Mouse (Mus musculus) CH12.LX (cell line): ENCODE data around the gene Tex14. TPM values are rescaled to one million over a fixed set of nuclear protein-coding genes. Genes with fewer than 3 reads are reported as not detected.
"Not testable (repeated sequence)": the region's sequence is repeated elsewhere in the genome, so short reads cannot be mapped to it uniquely, and the experiment has no call there.

ENCODE experiments used
- DNase-seq: peaks from one replicate; pipeline ENCODE4 v3.0.0-alpha.2; 2013; ENCODE audit errors: extremely low read depth
- H3K27ac ChIP-seq: 2 replicates; pipeline ENCODE4 v1.5.1; 2012; ENCODE audit warnings: low read depth, mild to moderate bottlenecking, control low read depth, moderate library complexity; ENCODE audit not compliant: insufficient read depth
- H3K27me3 ChIP-seq: replicated peaks from 2 replicates; pipeline ENCODE3; 2012; ENCODE audit warnings: inconsistent platforms
- H3K36me3 ChIP-seq, 2 experiments: replicated peaks in 1 of 2; 2 replicates each; pipeline versions ENCODE3 to v1.6.1; 2012; ENCODE audit warnings: inconsistent platforms in 1 of 2, low read length in 1 of 2, mild to moderate bottlenecking in 1 of 2, mixed read lengths in 1 of 2, moderate library complexity in 1 of 2; ENCODE audit not compliant: control insufficient read depth in 1 of 2, insufficient read depth in 1 of 2
- H3K4me1 ChIP-seq, 2 experiments: 2 replicates each; pipeline ENCODE4 v1.6.1; 2012; ENCODE audit warnings: inconsistent platforms in 1 of 2, moderate library complexity in 1 of 2; ENCODE audit not compliant: insufficient read depth in 2 of 2, control insufficient read depth in 1 of 2
- H3K4me2 ChIP-seq: 2 replicates; pipeline ENCODE4 v1.6.1; 2012; ENCODE audit warnings: low read depth, mild to moderate bottlenecking, control low read depth; ENCODE audit not compliant: poor library complexity, insufficient read depth, severe bottlenecking
- H3K4me3 ChIP-seq, 3 experiments: fragments of 150-350 bp in 1 of 3; sonication (generic) in 1 of 3; replicated peaks in 1 of 3; 2 replicates each; pipeline versions ENCODE3 to v1.5.1; 2011 to 2012; ENCODE audit warnings: low read depth in 2 of 3, low read length in 2 of 3, mild to moderate bottlenecking in 2 of 3, moderate library complexity in 2 of 3, control low read depth in 1 of 3, improper control_type of control experiment in 1 of 3, inconsistent platforms in 1 of 3, mixed read lengths in 1 of 3; ENCODE audit not compliant: poor library complexity in 1 of 3
- H3K79me2 ChIP-seq: replicated peaks from 2 replicates; pipeline ENCODE4 v1.6.1; 2012; ENCODE audit warnings: mild to moderate bottlenecking, moderate library complexity; ENCODE audit not compliant: control insufficient read depth, poor library complexity, insufficient read depth, severe bottlenecking; ENCODE audit errors: extremely low read depth
- H3K9ac ChIP-seq: 2 replicates; pipeline ENCODE4 v1.6.1; 2012; ENCODE audit warnings: low read depth, mild to moderate bottlenecking, control low read depth, moderate library complexity; ENCODE audit not compliant: insufficient read depth
- H3K9me3 ChIP-seq: replicated peaks from 2 replicates; pipeline ENCODE3; 2012; ENCODE audit warnings: low read length, inconsistent platforms, mixed read lengths
- BHLHE40 ChIP-seq: IDR thresholded peaks from 2 replicates; pipeline ENCODE4 v1.6.1; 2011; ENCODE audit warnings: mild to moderate bottlenecking, low read depth, low read length, improper control_type of control experiment
- CHD2 ChIP-seq: IDR thresholded peaks from 2 replicates; pipeline ENCODE4 v1.6.1; 2011; ENCODE audit warnings: low read length, improper control_type of control experiment
- E2F4 ChIP-seq: IDR thresholded peaks from 2 replicates; pipeline ENCODE4 v1.6.1; 2011; ENCODE audit warnings: low read depth, low read length, improper control_type of control experiment; ENCODE audit not compliant: insufficient replicate concordance
- ELF1 ChIP-seq: IDR thresholded peaks from 2 replicates; pipeline ENCODE4 v1.6.1; 2014; ENCODE audit warnings: low read depth, mild to moderate bottlenecking, inconsistent platforms, low read length, improper control_type of control experiment
- GABPA ChIP-seq: IDR thresholded peaks from 2 replicates; pipeline ENCODE4 v1.6.1; 2012; ENCODE audit warnings: low read depth, low read length, improper control_type of control experiment, inconsistent platforms; ENCODE audit not compliant: insufficient replicate concordance
- HCFC1 ChIP-seq: IDR thresholded peaks from 2 replicates; pipeline ENCODE4 v1.6.1; 2012; ENCODE audit warnings: low read depth, mild to moderate bottlenecking, inconsistent platforms, low read length, improper control_type of control experiment
- JUN ChIP-seq: IDR thresholded peaks from 2 replicates; pipeline ENCODE4 v1.6.1; 2011; ENCODE audit warnings: low read depth, mild to moderate bottlenecking, low read length, improper control_type of control experiment, moderate library complexity; ENCODE audit not compliant: insufficient read depth
- JUND ChIP-seq: conservative IDR thresholded peaks from 2 replicates; pipeline ENCODE4 v1.6.1; 2011; ENCODE audit warnings: low read depth, low read length, improper control_type of control experiment
- KAT2A ChIP-seq: IDR thresholded peaks from 2 replicates; pipeline ENCODE4 v1.6.1; 2012; ENCODE audit warnings: low read length, improper control_type of control experiment, inconsistent platforms; ENCODE audit not compliant: insufficient replicate concordance
- MAFK ChIP-seq: IDR thresholded peaks from 2 replicates; pipeline ENCODE4 v1.6.1; 2011; ENCODE audit warnings: low read length, improper control_type of control experiment; ENCODE audit not compliant: insufficient replicate concordance
- MAX ChIP-seq: IDR thresholded peaks from 2 replicates; pipeline ENCODE4 v1.6.1; 2011; ENCODE audit warnings: low read length, improper control_type of control experiment
- MAZ ChIP-seq: IDR thresholded peaks from 2 replicates; pipeline ENCODE4 v1.6.1; 2012; ENCODE audit warnings: low read depth, mild to moderate bottlenecking, inconsistent platforms, low read length, improper control_type of control experiment, moderate library complexity
- MEF2A ChIP-seq: IDR thresholded peaks from 2 replicates; pipeline ENCODE4 v1.6.1; 2014; ENCODE audit warnings: low read depth, mild to moderate bottlenecking, inconsistent platforms, low read length, improper control_type of control experiment, borderline replicate concordance
- MXI1 ChIP-seq: IDR thresholded peaks from 2 replicates; pipeline ENCODE4 v1.6.1; 2011; ENCODE audit warnings: mild to moderate bottlenecking, low read depth, low read length, improper control_type of control experiment
- NELFE ChIP-seq: IDR thresholded peaks from 2 replicates; pipeline ENCODE4 v1.6.1; 2011; ENCODE audit warnings: low read depth, low read length, improper control_type of control experiment
- NRF1 ChIP-seq: IDR thresholded peaks from 2 replicates; pipeline ENCODE4 v1.6.1; 2014; ENCODE audit warnings: low read depth, mild to moderate bottlenecking, inconsistent platforms, low read length, improper control_type of control experiment, moderate library complexity
- PAX5 ChIP-seq: IDR thresholded peaks from 2 replicates; pipeline ENCODE4 v1.6.1; 2012; ENCODE audit warnings: low read length, inconsistent platforms, mixed read lengths
- POLR2A ChIP-seq: IDR thresholded peaks from 2 replicates; pipeline ENCODE4 v1.6.1; 2011; ENCODE audit warnings: low read depth, mild to moderate bottlenecking, improper control_type of control experiment, low read length
- POLR2AphosphoS2 ChIP-seq: IDR thresholded peaks from 2 replicates; pipeline ENCODE4 v1.6.1; 2011; ENCODE audit warnings: low read depth, low read length, improper control_type of control experiment
- SIN3A ChIP-seq: IDR thresholded peaks from 2 replicates; pipeline ENCODE4 v1.6.1; 2012; ENCODE audit warnings: low read length, improper control_type of control experiment, inconsistent platforms
- TBP ChIP-seq: conservative IDR thresholded peaks from 2 replicates; pipeline ENCODE4 v1.6.1; 2011; ENCODE audit warnings: low read depth, low read length, improper control_type of control experiment
- TCF12 ChIP-seq: IDR thresholded peaks from 2 replicates; pipeline ENCODE4 v1.6.1; 2014; ENCODE audit warnings: low read depth, mild to moderate bottlenecking, inconsistent platforms, low read length, improper control_type of control experiment
- UBTF ChIP-seq: IDR thresholded peaks from 2 replicates; pipeline ENCODE4 v1.6.1; 2012; ENCODE audit warnings: low read depth, mild to moderate bottlenecking, inconsistent platforms, low read length, improper control_type of control experiment, moderate library complexity
- USF2 ChIP-seq: conservative IDR thresholded peaks from 2 replicates; pipeline ENCODE4 v1.6.1; 2011; ENCODE audit warnings: low read depth, low read length, improper control_type of control experiment
- ZC3H11A ChIP-seq: IDR thresholded peaks from 2 replicates; pipeline ENCODE4 v1.6.1; 2012; ENCODE audit warnings: low read depth, mild to moderate bottlenecking, inconsistent platforms, low read length, improper control_type of control experiment
- ZKSCAN1 ChIP-seq: IDR thresholded peaks from 2 replicates; pipeline ENCODE4 v1.6.1; 2012; ENCODE audit warnings: low read depth, inconsistent platforms, low read length, improper control_type of control experiment, borderline replicate concordance
- ZMIZ1 ChIP-seq: IDR thresholded peaks from 2 replicates; pipeline ENCODE4 v1.6.1; 2012; ENCODE audit warnings: low read depth, mild to moderate bottlenecking, inconsistent platforms, low read length, improper control_type of control experiment
- ZNF384 ChIP-seq: IDR thresholded peaks from 2 replicates; pipeline ENCODE4 v1.6.1; 2012; ENCODE audit warnings: low read depth, low read length, improper control_type of control experiment, inconsistent platforms
- dilution Hi-C: fragments of 300-500 bp; cut with MboI; formaldehyde crosslinking; loops from 2 replicates; pipeline ENCODE4 v1.14.3; 2020; ENCODE audit warnings: low sequenced_read_pairs; ENCODE audit not compliant: extremely low pct_unique_long_range_greater_than_20kb, extremely low pct_ligation_motif_present
- in situ Hi-C: fragments of 300-500 bp; cut with MboI; formaldehyde crosslinking; loops from 3 replicates; pipeline ENCODE4 v1.14.3; 2019; ENCODE audit warnings: low sequenced_read_pairs, low pct_ligation_motif_present, low pct_unique_long_range_greater_than_20kb, mixed read lengths
- polyA plus RNA-seq: library from polyadenylated mRNA; unstranded; fragments of >175 nt; gene quantifications from 2 replicates; pipeline ENCODE4 v1.2.1, GENCODE M21; 2012; ENCODE audit warnings: low read depth; ENCODE audit not compliant: insufficient read length
- total RNA-seq, 2 experiments: library from RNA; depleted of rRNA; stranded (reverse); fragments of 300-350 nt in 1 of 2; fragments of >200 nt in 1 of 2; gene quantifications; 2 replicates each; pipeline ENCODE4 v1.2.3; 2012 to 2014

Tex14 gene
- total and polyA plus RNA-seq, 3 experiments: 1.3 to 2.1 (median 1.4) TPM

- H3K4me1 ChIP-seq: peaks cover 0 to 38% of the 10 kb centered on the region in 2 experiments; a peak in 2 of 4 replicates
- H3K27ac ChIP-seq, dilution Hi-C loops, H3K27me3 ChIP-seq, H3K36me3 ChIP-seq, H3K9me3 ChIP-seq, H3K4me3 ChIP-seq, H3K79me2 ChIP-seq: not testable (repeated sequence)
- peak overlapping the region; percentile 34 for H3K4me2 ChIP-seq
- TF ChIP-seq TCF12 (peak; percentile 56; the same call in 1 of the 2 replicates), NRF1 (peak; percentile 79), MAZ (peak; percentile 15; the same call in 1 of the 2 replicates), POLR2A (peak; percentile 73), MAX (peak; percentile 81), MXI1 (peak; percentile 59; the same call in 1 of the 2 replicates), ELF1 (peak; percentile 74; the same call in 1 of the 2 replicates)
- in situ Hi-C loops: loop anchor here (5.0 kb wide), 1 partner anchor 35 kb away; no protein-coding TSS in a partner anchor
- peak; percentile 81 for DNase-seq
- H3K9ac ChIP-seq: peak overlapping the region; percentile 32; the same call in 1 of the 2 replicates
These were observed 57.1 kb downstream of the Tex14 start for GRCm38 (mm10) chr11:87461780-87462460.

GRCm38 (mm10) chr11:87462461-87463242, 57.8 kb downstream of the Tex14 start:
- dilution Hi-C loops (no loop called here), in situ Hi-C loops (loop anchor here (5.0 kb wide), 1 partner anchor 35 kb away; no protein-coding TSS in a partner anchor)
- peak; percentile 96 for DNase-seq
- H3K4me1 ChIP-seq: peaks cover 3 to 43% of the 10 kb centered on the region in 2 experiments
- no peaks in the 10 kb centered on the region for H3K36me3 ChIP-seq
- no peaks in the 10 kb centered on the region for H3K79me2 ChIP-seq
- no peaks in the 10 kb centered on the region for H3K27me3 ChIP-seq
- H3K4me3 ChIP-seq: no peak overlapping the region
- H3K9me3 ChIP-seq: peaks cover 3% of the 10 kb centered on the region
- peak overlapping the region; percentile 30; the same call in 1 of the 2 replicates for H3K27ac ChIP-seq
- H3K9ac ChIP-seq: no peak overlapping the region
- no peak overlapping the region for H3K4me2 ChIP-seq
- TF ChIP-seq USF2: no peak
- peak; percentile 74; the same call in 1 of the 2 replicates for TF ChIP-seq E2F4
- peak; percentile 99 for TF ChIP-seq ZMIZ1
- TF ChIP-seq ZKSCAN1: no peak
- TF ChIP-seq HCFC1: peak; percentile 71
- TF ChIP-seq ZNF384: peak; percentile 51
- TF ChIP-seq MAX: 0 out of 2 replicates have a peak, but pooled peaks have one; percentile 28
- TF ChIP-seq CHD2: no peak; the same call in 1 of the 2 replicates
- no peak; the same call in none of the 2 replicates for TF ChIP-seq BHLHE40
- TF ChIP-seq ZC3H11A: no peak; the same call in 1 of the 2 replicates
- no peak for TF ChIP-seq TCF12
- peak; percentile 91 for TF ChIP-seq NELFE
- no peak for TF ChIP-seq JUN
- peak; percentile 42; the same call in 1 of the 2 replicates for TF ChIP-seq ELF1
- no peak for TF ChIP-seq GABPA
- TF ChIP-seq TBP: peak; percentile 86
- peak; percentile 98 for TF ChIP-seq POLR2AphosphoS2
- no peak for TF ChIP-seq KAT2A
- TF ChIP-seq JUND: peak; percentile 69; the same call in 1 of the 2 replicates
- no peak for TF ChIP-seq MAFK
- no peak for TF ChIP-seq PAX5
- TF ChIP-seq UBTF: no peak
- TF ChIP-seq MEF2A: 0 out of 2 replicates have a peak, but pooled peaks have one; percentile 43
- TF ChIP-seq SIN3A: peak; percentile 64; the same call in 1 of the 2 replicates
- TF ChIP-seq POLR2A: peak; percentile 96
